Mouse (Mus musculus): ENCODE results near the gene Rpl21. TPM values are rescaled to one million over a fixed set of nuclear protein-coding genes. Genes with fewer than 3 reads are reported as not detected.
"Not testable (repeated sequence)": the region's sequence is repeated elsewhere in the genome, so short reads cannot be mapped to it uniquely, and the experiment has no call there.

Rpl21 gene
- total RNA-seq, 4 experiments from 2014 or later: 76.1 to 145 (median 124) TPM

- DNase-seq (ENCODE audit: low spot score): no peak
These were observed 34.7 kb downstream of the Rpl21 start for GRCm38 (mm10) chr5:146867246-146867945.

- DNase-seq (ENCODE audit: low spot score): no peak
These were observed 35.2 kb downstream of the Rpl21 start for GRCm38 (mm10) chr5:146867946-146868314.

GRCm38 (mm10) chr5:146872981-146873631, 40.4 kb downstream of the Rpl21 start:
- no peak for DNase-seq (ENCODE audit: low spot score)

GRCm38 (mm10) chr5:146876024-146876423, 43.3 kb downstream of the Rpl21 start:
- no peak for DNase-seq (ENCODE audit: low spot score)

- not testable (repeated sequence) for DNase-seq (ENCODE audit: low spot score)
These were observed 45.2 kb downstream of the Rpl21 start for GRCm38 (mm10) chr5:146877882-146878281.

- DNase-seq (ENCODE audit: low spot score): no peak
These were observed 49.6 kb downstream of the Rpl21 start for GRCm38 (mm10) chr5:146882261-146882660.

- DNase-seq (ENCODE audit: low spot score): no peak
These were observed 50.4 kb downstream of the Rpl21 start for GRCm38 (mm10) chr5:146883053-146883452.

- DNase-seq (ENCODE audit: low spot score): no peak
These were observed 51.0 kb downstream of the Rpl21 start for GRCm38 (mm10) chr5:146883486-146884272.

Other genes starting within 250 kb of the Rpl21 start
- gene Gpr12, start 247.7 kb upstream of the Rpl21 start, total RNA-seq (2022): not detected
- gene Usp12, start 37.9 kb upstream of the Rpl21 start, total RNA-seq (2022): 10 to 100 TPM; 14.7 to 18.7 (median 18.0) TPM
- gene Rasl11a, start 12.2 kb downstream of the Rpl21 start, total RNA-seq (2022): 1 to 10 TPM; 1.3 to 2.6 (median 2.0) TPM
- gene Gtf3a, start 115.8 kb downstream of the Rpl21 start, total RNA-seq (2022): 10 to 100 TPM; 15.8 to 22.6 (median 19.9) TPM
- gene Mtif3, start 130.9 kb downstream of the Rpl21 start, total RNA-seq (2022): 10 to 100 TPM; 26.8 to 38.0 (median 31.5) TPM
- 10 to 100 TPM in 2 of 4 experiments, 1 to 10 TPM in 2; 7.4 to 11.5 (median 9.4) TPM for gene Lnx2, start 243.7 kb downstream of the Rpl21 start, total RNA-seq (2022)
- gene Polr1d, start 244.2 kb downstream of the Rpl21 start, total RNA-seq (2022): 10 to 100 TPM; 66.0 to 75.4 (median 70.5) TPM